Mouse (Mus musculus): ENCODE results near the gene Hoxd13. TPM values are rescaled to one million over a fixed set of nuclear protein-coding genes. Genes with fewer than 3 reads are reported as not detected.

Gene Hoxd13
- total RNA-seq, 2 experiments from 2014 or later, result not detected

GRCm38 (mm10) chr2:74678891-74679595 is 10.9 kb downstream of the Hoxd13 start, which contains the start of gene Hoxd11:
Gene Hoxd11 (plus strand): TSS chr2:74679557.
- no peak for ATAC-seq (replicated peaks; ENCODE audit: low FRiP score, poor library complexity, severe bottlenecking)

GRCm38 (mm10) chr2:74679596-74679971 is 11.5 kb downstream of the Hoxd13 start:
- no peak for ATAC-seq (replicated peaks; ENCODE audit: low FRiP score, poor library complexity, severe bottlenecking)

- ATAC-seq (replicated peaks; ENCODE audit: low FRiP score, poor library complexity, severe bottlenecking), result no peak
These were observed 11.9 kb downstream of the Hoxd13 start for GRCm38 (mm10) chr2:74679980-74680379.

- ATAC-seq (replicated peaks; ENCODE audit: low FRiP score, poor library complexity, severe bottlenecking), result no peak
These were observed 12.7 kb downstream of the Hoxd13 start for GRCm38 (mm10) chr2:74680561-74681398.

- ATAC-seq (replicated peaks; ENCODE audit: low FRiP score, poor library complexity, severe bottlenecking), result no peak
These were observed 13.8 kb downstream of the Hoxd13 start for GRCm38 (mm10) chr2:74681594-74682531.

- no peak for ATAC-seq (replicated peaks; ENCODE audit: low FRiP score, poor library complexity, severe bottlenecking)
These were observed 14.7 kb downstream of the Hoxd13 start for GRCm38 (mm10) chr2:74682796-74683195.

GRCm38 (mm10) chr2:74683471-74683951 is 15.4 kb downstream of the Hoxd13 start:
- ATAC-seq (replicated peaks; ENCODE audit: low FRiP score, poor library complexity, severe bottlenecking), result no peak

- ATAC-seq (replicated peaks; ENCODE audit: low FRiP score, poor library complexity, severe bottlenecking), result no peak
These were observed 16.0 kb downstream of the Hoxd13 start for GRCm38 (mm10) chr2:74684106-74684505.

GRCm38 (mm10) chr2:74685059-74685603 is 17.0 kb downstream of the Hoxd13 start:
- ATAC-seq (replicated peaks; ENCODE audit: low FRiP score, poor library complexity, severe bottlenecking), result no peak

GRCm38 (mm10) chr2:74686301-74686987 is 18.3 kb downstream of the Hoxd13 start:
- ATAC-seq (replicated peaks; ENCODE audit: low FRiP score, poor library complexity, severe bottlenecking), result no peak

GRCm38 (mm10) chr2:74686988-74687697 is 19.0 kb downstream of the Hoxd13 start:
- no peak for ATAC-seq (replicated peaks; ENCODE audit: low FRiP score, poor library complexity, severe bottlenecking)

GRCm38 (mm10) chr2:74687698-74688555 is 19.8 kb downstream of the Hoxd13 start:
- ATAC-seq (replicated peaks; ENCODE audit: low FRiP score, poor library complexity, severe bottlenecking), result no peak

- no peak for ATAC-seq (replicated peaks; ENCODE audit: low FRiP score, poor library complexity, severe bottlenecking)
These were observed 20.9 kb downstream of the Hoxd13 start for GRCm38 (mm10) chr2:74688795-74689573.

GRCm38 (mm10) chr2:74689574-74690337 is 21.6 kb downstream of the Hoxd13 start:
- no peak for ATAC-seq (replicated peaks; ENCODE audit: low FRiP score, poor library complexity, severe bottlenecking)

GRCm38 (mm10) chr2:74690338-74690716 is 22.2 kb downstream of the Hoxd13 start:
- no peak for ATAC-seq (replicated peaks; ENCODE audit: low FRiP score, poor library complexity, severe bottlenecking)

All from erythroblast, adult 5-6 weeks (primary cell).